Mouse (Mus musculus) urinary bladder, postnatal 36 days (tissue): ENCODE data around the gene Iqschfp.
"Not testable (repeated sequence)": the region's sequence is repeated elsewhere in the genome, so short reads cannot be mapped to it uniquely, and the experiment has no call there.

Experiments used
- DNase-seq, 2 experiments: peaks; one replicate each; pipeline ENCODE4 v3.0.0; 2022; ENCODE audit warnings: low spot score in 2 of 2, mixed read lengths in 1 of 2

Iqschfp gene

DNA sequence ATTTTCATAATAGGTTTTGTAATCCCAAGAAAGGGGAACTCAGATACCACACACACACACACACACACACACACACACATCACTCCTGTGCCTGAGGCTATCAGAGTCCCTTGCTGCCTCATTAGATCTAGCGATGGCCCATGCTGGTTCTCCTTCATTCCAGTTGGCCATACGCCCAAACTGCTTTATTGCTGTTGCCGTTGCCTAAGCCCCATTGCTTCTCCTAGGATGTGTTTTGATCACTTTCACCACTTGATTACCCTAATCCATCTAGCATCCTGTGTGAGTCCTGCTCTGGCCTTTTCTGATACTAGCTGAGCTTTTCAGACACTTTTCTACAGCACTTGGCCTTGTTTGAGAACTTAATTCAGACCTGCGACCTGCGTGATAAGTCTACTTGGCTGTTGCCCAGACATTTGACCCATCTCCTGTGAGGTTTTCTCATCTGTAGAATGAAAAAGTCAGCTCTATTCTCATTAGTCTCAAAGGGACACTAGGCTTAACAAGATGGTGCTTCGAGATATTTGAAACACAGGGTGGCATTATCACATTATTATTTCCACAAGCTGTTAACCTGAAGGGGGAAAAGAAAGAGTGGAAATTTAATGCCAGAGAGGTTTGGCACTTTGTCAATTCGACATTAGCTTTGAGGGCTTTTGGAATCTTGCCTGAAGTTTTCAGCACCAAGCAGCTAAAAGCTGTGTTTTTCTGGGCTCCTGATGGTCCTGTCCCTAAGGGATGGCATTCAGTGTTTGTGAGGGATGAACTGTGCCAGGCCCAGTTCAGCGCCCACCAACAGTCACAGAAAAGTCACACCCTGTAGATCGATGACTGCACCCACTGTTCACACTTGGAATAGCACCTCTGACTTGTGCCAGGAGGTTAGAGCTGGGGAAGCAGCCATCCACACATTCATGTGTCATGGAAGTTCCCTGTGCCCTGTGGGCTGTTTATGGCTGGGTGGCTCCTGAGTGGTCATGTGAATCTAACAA lies 179.7 kb downstream of the Iqschfp start:
- DNase-seq, result no peak

- no peak for DNase-seq
These were observed 185.4 kb downstream of the Iqschfp start for GRCm38 (mm10) chr3:68077406-68077805.

- no peak for DNase-seq
These were observed 193.0 kb downstream of the Iqschfp start for GRCm38 (mm10) chr3:68085024-68085423.

DNA sequence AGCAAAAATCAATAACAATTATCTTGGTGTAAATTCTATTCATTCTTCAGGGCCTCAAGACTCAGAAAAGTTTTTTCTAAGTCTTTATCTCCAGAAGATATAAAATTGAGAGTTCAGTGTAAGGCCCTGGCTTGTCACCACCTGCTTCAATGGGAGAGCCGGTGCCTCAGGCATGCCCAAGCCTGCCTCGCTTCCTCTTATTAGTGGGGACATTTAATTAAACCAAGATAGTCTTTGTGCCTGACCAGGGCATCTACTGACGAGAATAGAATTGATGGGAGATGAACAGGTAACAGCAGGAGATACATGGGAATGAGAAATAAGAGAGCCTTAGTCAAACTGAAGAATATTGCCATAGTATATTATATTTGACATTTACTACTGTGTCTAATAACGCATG lies 200.1 kb downstream of the Iqschfp start:
- DNase-seq, result no peak

- DNase-seq, result no peak
These were observed 204.8 kb downstream of the Iqschfp start for GRCm38 (mm10) chr3:68096724-68097431.

- DNase-seq, result not testable (repeated sequence)
These were observed 207.5 kb downstream of the Iqschfp start for GRCm38 (mm10) chr3:68099561-68099960.

DNA sequence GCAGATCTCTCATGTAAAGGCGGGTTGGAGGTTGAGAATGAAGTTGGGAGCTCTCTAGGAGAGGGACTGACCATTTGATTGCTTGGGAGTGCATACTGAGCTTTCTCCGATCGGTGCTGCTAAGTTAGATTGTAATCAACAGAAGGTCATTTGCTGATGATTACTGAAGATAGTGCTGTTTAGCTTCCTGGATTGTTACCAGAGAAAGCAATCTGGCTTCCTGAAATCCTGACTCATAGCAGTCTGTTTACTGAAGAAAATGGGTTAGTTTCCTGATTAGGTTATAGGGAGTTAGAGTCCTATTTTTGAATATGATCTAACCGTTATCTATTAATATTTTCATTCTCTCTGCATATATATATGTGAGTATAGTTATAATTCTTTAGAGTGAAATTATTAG lies 209.3 kb downstream of the Iqschfp start:
- no peak for DNase-seq

- no peak for DNase-seq
These were observed 213.2 kb downstream of the Iqschfp start for GRCm38 (mm10) chr3:68105081-68105685.

GRCm38 (mm10) chr3:68121338-68121737 lies 229.3 kb downstream of the Iqschfp start:
- no peak for DNase-seq

- DNase-seq, result no peak
These were observed 234.3 kb downstream of the Iqschfp start for GRCm38 (mm10) chr3:68126284-68126856.

- DNase-seq, result no peak
These were observed 238.4 kb downstream of the Iqschfp start for GRCm38 (mm10) chr3:68130386-68130785.

GRCm38 (mm10) chr3:68138833-68139627 lies 247.0 kb downstream of the Iqschfp start:
- DNase-seq, result no peak

GRCm38 (mm10) chr3:68150688-68151087 lies 258.7 kb downstream of the Iqschfp start:
- DNase-seq, result no peak

DNA sequence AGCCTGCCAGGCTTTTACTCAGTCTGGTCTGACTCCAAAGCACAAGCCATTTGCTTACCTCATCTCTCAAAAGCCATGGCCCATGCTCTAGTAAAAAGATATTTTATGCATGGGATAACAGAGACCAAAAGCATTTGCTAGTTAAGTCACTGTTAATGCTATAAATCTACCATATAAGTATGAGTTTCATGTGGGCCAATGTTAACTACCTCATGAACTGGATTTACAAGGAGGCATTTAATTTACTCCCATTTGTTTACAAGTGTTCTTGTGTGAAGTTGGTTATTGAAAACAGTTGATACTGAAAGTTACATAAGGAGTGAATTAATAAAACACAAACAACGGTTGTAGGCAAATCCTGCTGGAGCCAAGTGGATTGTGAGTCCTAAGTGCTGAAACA lies 268.1 kb downstream of the Iqschfp start:
- no peak for DNase-seq

- no peak for DNase-seq
These were observed 268.7 kb downstream of the Iqschfp start for GRCm38 (mm10) chr3:68160760-68161159.

GRCm38 (mm10) chr3:68178248-68178647 lies 286.2 kb downstream of the Iqschfp start:
- no peak for DNase-seq

DNA sequence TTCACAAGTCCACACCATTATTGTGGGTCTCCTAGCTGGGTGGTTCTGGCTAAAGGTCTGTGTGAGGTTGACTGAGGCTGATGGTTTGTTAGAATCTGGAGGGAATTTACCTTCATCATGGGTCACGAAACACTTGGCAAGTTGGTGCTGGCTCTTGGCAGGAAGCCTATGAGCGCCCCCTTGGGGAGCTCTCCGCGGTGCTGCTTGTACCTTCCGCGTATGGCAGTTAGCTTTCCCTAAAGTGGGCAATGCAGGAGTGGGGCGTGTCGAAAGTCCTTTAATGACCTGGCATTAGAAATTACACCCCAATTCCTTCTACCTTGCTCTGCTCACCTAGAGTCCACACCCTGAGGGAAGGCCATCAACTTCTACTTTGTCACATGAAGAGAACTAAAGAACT lies 295.4 kb downstream of the Iqschfp start:
- no peak for DNase-seq

GRCm38 (mm10) chr3:68189100-68189499 lies 297.1 kb downstream of the Iqschfp start:
- DNase-seq, result no peak

- DNase-seq, result no peak
These were observed 304.9 kb downstream of the Iqschfp start for GRCm38 (mm10) chr3:68196933-68197332.

DNA sequence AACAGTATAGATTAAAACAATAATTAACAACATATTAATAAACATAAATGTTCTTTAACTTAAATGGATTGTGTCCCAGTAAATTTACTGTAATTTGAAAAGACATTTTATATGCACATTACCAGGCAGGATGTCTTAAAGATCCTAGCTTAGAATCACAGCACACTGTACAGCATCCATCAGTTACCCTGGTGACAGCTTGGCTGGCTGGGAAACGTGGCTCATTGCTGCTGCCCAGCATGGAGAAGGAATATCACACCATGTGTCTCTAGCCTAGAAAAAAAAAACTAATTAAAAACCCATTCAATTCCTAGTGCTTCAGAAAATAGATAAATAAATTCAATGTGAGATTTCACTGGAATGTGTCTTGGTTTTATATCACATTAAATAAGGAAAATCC lies 309.2 kb downstream of the Iqschfp start:
- DNase-seq, result no peak
